Mouse (Mus musculus) E14TG2a.4 (cell line): ENCODE measurements around the gene Lekr1.

Experiments
- CTCF ChIP-seq: conservative IDR thresholded peaks from 2 replicates; pipeline ENCODE4 v1.5.1; 2014; ENCODE audit warnings: low read length
- NANOG ChIP-seq: IDR thresholded peaks from 2 replicates; pipeline ENCODE4 v1.6.1; 2014; ENCODE audit warnings: borderline replicate concordance, low read length, mixed read lengths

GRCm38 (mm10) chr3:65764511-65765508, 98.8 kb downstream of the Lekr1 start:
- TF ChIP-seq CTCF (no peak), NANOG (no peak)
